Mouse (Mus musculus): Measurements from ENCODE around the gene Fhod1.

DNA sequence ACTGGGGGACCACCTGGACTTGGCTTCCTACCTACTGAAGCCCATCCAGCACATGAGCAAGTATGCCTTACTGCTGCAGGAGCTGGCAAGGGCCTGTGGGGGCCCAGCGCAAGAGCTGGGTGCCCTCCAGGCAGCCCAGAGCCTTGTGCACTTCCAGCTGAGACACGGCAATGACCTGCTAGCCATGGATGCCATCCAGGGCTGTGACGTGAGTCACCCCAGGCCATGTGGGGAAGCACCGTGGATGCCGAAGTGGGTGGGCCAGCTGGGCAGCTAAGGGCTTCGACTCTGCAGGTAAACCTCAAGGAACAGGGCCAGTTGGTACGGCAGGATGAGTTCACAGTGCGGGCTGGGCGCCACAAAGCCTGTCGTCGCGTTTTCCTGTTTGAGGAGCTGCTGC is 32.6 kb upstream of the Fhod1 start:
- no peak for TF ChIP-seq EP300 (IDR thresholded peaks at IDR 0.05; ENCODE audit: low read depth)
- no peak for TF ChIP-seq CTCF (IDR thresholded peaks at IDR 0.05; ENCODE audit: low read depth)
